Mouse (Mus musculus): ENCODE data around the gene Atl1. TPM values are rescaled to one million over a fixed set of nuclear protein-coding genes. Genes with fewer than 3 reads are reported as not detected.

The Atl1 gene
- total and polyA plus RNA-seq, 2 experiments: 0.40 to 1.5 TPM

GRCm38 (mm10) chr12:69852288-69852687 is 40.1 kb upstream of the Atl1 start:
- DNase-seq (ENCODE audit: extremely low read depth, low read depth, low spot score): no peak
- H3K27me3 ChIP-seq (ENCODE audit: control insufficient read depth, insufficient read depth, low read length): no peaks in the 10 kb centered on the region

GRCm38 (mm10) chr12:69853387-69853786 is 39.0 kb upstream of the Atl1 start:
- Histone ChIP-seq H3K27me3 (ENCODE audit: control insufficient read depth, insufficient read depth, low read length) (no peaks in the 10 kb centered on the region), H3K79me2 (ENCODE audit: control insufficient read depth, insufficient read depth, low read length) (peaks cover 8% of the 10 kb centered on the region; the same call in 1 of the 2 replicates), H3K4me1 (ENCODE audit: control insufficient read depth, insufficient read depth, low read length) (peaks cover 2% of the 10 kb centered on the region), H3K4me3 (ENCODE audit: insufficient read depth, low read depth, low read length) (no peak overlapping the region), H3K27ac (replicated peaks; ENCODE audit: insufficient read depth, low read depth, low read length) (no peak overlapping the region), H3K36me3 (ENCODE audit: control insufficient read depth, insufficient read depth, low read length) (peaks cover 35% of the 10 kb centered on the region), H3K9ac (ENCODE audit: low read depth, low read length) (no peak overlapping the region)
- 87% methylated on average over 11 of the region's 11 CpGs for WGBS
- TF ChIP-seq POLR2A (IDR thresholded peaks at IDR 0.05; ENCODE audit: extremely low read depth, insufficient read depth, low read length) (no peak), CTCF (IDR thresholded peaks at IDR 0.05; ENCODE audit: low read depth, low read length) (no peak)
- DNase-seq (ENCODE audit: extremely low read depth, low read depth, low spot score): no peak

More at GRCm38 (mm10) chr12:69852288-69852687, 40.1 kb upstream of the Atl1 start:
- H3K4me1 ChIP-seq (ENCODE audit: control insufficient read depth, insufficient read depth, low read length): no peaks in the 10 kb centered on the region
- H3K4me3 ChIP-seq (ENCODE audit: insufficient read depth, low read depth, low read length): no peak overlapping the region
- H3K79me2 ChIP-seq (ENCODE audit: control insufficient read depth, insufficient read depth, low read length): peaks cover 3% of the 10 kb centered on the region; the same call in 1 of the 2 replicates
- WGBS: 94% methylated on average over 9 of the region's 9 CpGs
- TF ChIP-seq POLR2A (IDR thresholded peaks at IDR 0.05; ENCODE audit: extremely low read depth, insufficient read depth, low read length) (no peak), CTCF (IDR thresholded peaks at IDR 0.05; ENCODE audit: low read depth, low read length) (no peak)
- no peak overlapping the region for H3K27ac ChIP-seq (replicated peaks; ENCODE audit: insufficient read depth, low read depth, low read length)
- H3K9ac ChIP-seq (ENCODE audit: low read depth, low read length): no peak overlapping the region
- peaks cover 38% of the 10 kb centered on the region for H3K36me3 ChIP-seq (ENCODE audit: control insufficient read depth, insufficient read depth, low read length)

- 91% methylated on average over 2 of the region's 2 CpGs for WGBS
- peaks cover 32% of the 10 kb centered on the region for H3K36me3 ChIP-seq (ENCODE audit: control insufficient read depth, insufficient read depth, low read length)
- H3K79me2 ChIP-seq (ENCODE audit: control insufficient read depth, insufficient read depth, low read length): peaks cover 8% of the 10 kb centered on the region; the same call in 1 of the 2 replicates
- peaks cover 4% of the 10 kb centered on the region for H3K4me1 ChIP-seq (ENCODE audit: control insufficient read depth, insufficient read depth, low read length)
- TF ChIP-seq POLR2A (IDR thresholded peaks at IDR 0.05; ENCODE audit: extremely low read depth, insufficient read depth, low read length): no peak
- no peak for TF ChIP-seq CTCF (IDR thresholded peaks at IDR 0.05; ENCODE audit: low read depth, low read length)
- no peak overlapping the region for H3K9ac ChIP-seq (ENCODE audit: low read depth, low read length)
- no peak overlapping the region for H3K4me3 ChIP-seq (ENCODE audit: insufficient read depth, low read depth, low read length)
- H3K27me3 ChIP-seq (ENCODE audit: control insufficient read depth, insufficient read depth, low read length): no peaks in the 10 kb centered on the region
- DNase-seq (ENCODE audit: extremely low read depth, low read depth, low spot score): no peak
- no peak overlapping the region for H3K27ac ChIP-seq (replicated peaks; ENCODE audit: insufficient read depth, low read depth, low read length)
These were observed 38.5 kb upstream of the Atl1 start for GRCm38 (mm10) chr12:69853942-69854341.

GRCm38 (mm10) chr12:69855641-69856300 is 36.6 kb upstream of the Atl1 start:
- Histone ChIP-seq H3K36me3 (ENCODE audit: control insufficient read depth, insufficient read depth, low read length) (peaks cover 27% of the 10 kb centered on the region), H3K4me1 (ENCODE audit: control insufficient read depth, insufficient read depth, low read length) (peaks cover 4% of the 10 kb centered on the region), H3K9ac (ENCODE audit: low read depth, low read length) (no peak overlapping the region), H3K4me3 (ENCODE audit: insufficient read depth, low read depth, low read length) (no peak overlapping the region), H3K79me2 (ENCODE audit: control insufficient read depth, insufficient read depth, low read length) (peaks cover 8% of the 10 kb centered on the region), H3K27me3 (ENCODE audit: control insufficient read depth, insufficient read depth, low read length) (no peaks in the 10 kb centered on the region), H3K27ac (replicated peaks; ENCODE audit: insufficient read depth, low read depth, low read length) (no peak overlapping the region)
- 96% methylated on average over 12 of the region's 12 CpGs for WGBS
- no peak for DNase-seq (ENCODE audit: extremely low read depth, low read depth, low spot score)
- TF ChIP-seq POLR2A (IDR thresholded peaks at IDR 0.05; ENCODE audit: extremely low read depth, insufficient read depth, low read length) (no peak), CTCF (IDR thresholded peaks at IDR 0.05; ENCODE audit: low read depth, low read length) (no peak)

- Histone ChIP-seq H3K9ac (ENCODE audit: low read depth, low read length) (no peak overlapping the region), H3K79me2 (ENCODE audit: control insufficient read depth, insufficient read depth, low read length) (peaks cover 14% of the 10 kb centered on the region), H3K36me3 (ENCODE audit: control insufficient read depth, insufficient read depth, low read length) (peaks cover 22% of the 10 kb centered on the region), H3K27ac (replicated peaks; ENCODE audit: insufficient read depth, low read depth, low read length) (no peak overlapping the region), H3K4me1 (ENCODE audit: control insufficient read depth, insufficient read depth, low read length) (peaks cover 4% of the 10 kb centered on the region), H3K27me3 (ENCODE audit: control insufficient read depth, insufficient read depth, low read length) (no peaks in the 10 kb centered on the region), H3K4me3 (ENCODE audit: insufficient read depth, low read depth, low read length) (no peak overlapping the region)
- 95% methylated on average over 10 of the region's 10 CpGs for WGBS
- TF ChIP-seq POLR2A (IDR thresholded peaks at IDR 0.05; ENCODE audit: extremely low read depth, insufficient read depth, low read length) (no peak), CTCF (IDR thresholded peaks at IDR 0.05; ENCODE audit: low read depth, low read length) (no peak)
- DNase-seq (ENCODE audit: extremely low read depth, low read depth, low spot score): no peak
These were observed 36.0 kb upstream of the Atl1 start for GRCm38 (mm10) chr12:69856398-69856797.

GRCm38 (mm10) chr12:69857597-69857996 is 34.8 kb upstream of the Atl1 start:
- no peaks in the 10 kb centered on the region for H3K27me3 ChIP-seq (ENCODE audit: control insufficient read depth, insufficient read depth, low read length)
- 97% methylated on average over 2 of the region's 2 CpGs for WGBS
- peaks cover 17% of the 10 kb centered on the region for H3K79me2 ChIP-seq (ENCODE audit: control insufficient read depth, insufficient read depth, low read length)
- H3K9ac ChIP-seq (ENCODE audit: low read depth, low read length): no peak overlapping the region
- H3K4me3 ChIP-seq (ENCODE audit: insufficient read depth, low read depth, low read length): no peak overlapping the region
- H3K4me1 ChIP-seq (ENCODE audit: control insufficient read depth, insufficient read depth, low read length): peaks cover 4% of the 10 kb centered on the region
- no peak for DNase-seq (ENCODE audit: extremely low read depth, low read depth, low spot score)
- H3K27ac ChIP-seq (replicated peaks; ENCODE audit: insufficient read depth, low read depth, low read length): no peak overlapping the region
- H3K36me3 ChIP-seq (ENCODE audit: control insufficient read depth, insufficient read depth, low read length): peaks cover 15% of the 10 kb centered on the region
- TF ChIP-seq CTCF (IDR thresholded peaks at IDR 0.05; ENCODE audit: low read depth, low read length): no peak
- no peak for TF ChIP-seq POLR2A (IDR thresholded peaks at IDR 0.05; ENCODE audit: extremely low read depth, insufficient read depth, low read length)

Measured in liver, adult 2 months (tissue).